ENCODE assay signal across 8 mouse cellular contexts in the genomic region with DNA sequence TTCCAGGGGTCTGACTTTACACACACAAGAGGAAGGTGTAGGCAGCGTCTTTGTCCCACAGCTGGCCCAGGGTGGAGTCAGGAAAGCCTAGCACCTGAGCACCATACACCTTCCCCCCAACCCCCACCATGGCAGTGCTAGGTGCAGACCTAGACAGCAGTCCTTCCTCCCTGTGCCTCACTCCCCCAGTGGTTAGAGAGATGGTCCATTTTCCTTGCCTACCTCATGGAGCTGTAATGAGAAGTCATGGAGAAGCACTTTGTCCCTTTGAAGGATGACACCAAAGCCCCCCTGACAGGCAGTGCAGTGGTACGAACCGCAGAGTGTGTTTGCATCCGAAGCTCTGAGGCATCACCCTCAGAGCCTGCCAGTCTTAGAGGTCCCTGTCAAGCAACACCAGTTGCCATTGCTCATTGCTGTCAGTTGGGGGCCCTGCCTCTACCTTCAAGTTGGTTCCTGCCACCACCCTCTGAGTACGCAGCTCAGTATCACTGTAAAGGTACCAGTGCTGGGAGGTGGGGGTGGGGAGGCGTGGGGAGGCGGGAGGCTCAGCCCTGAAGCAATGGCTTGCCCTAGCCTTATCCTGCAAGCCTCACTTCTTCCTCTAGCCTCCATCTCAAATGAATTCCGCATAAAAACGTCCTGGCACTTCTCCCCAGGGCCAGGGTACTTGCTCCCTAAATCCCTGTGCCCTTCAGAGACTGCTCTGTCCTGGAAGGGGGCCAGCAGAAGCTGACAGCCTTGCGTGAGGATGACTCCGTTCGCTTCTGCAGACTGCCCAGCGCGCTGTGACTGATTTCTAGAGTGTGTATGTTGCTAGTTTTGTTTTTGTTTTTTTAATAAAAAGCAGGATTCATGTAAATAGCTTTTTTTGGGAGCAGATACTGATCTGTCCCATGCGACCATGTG. TPM values are rescaled to one million over a fixed set of nuclear protein-coding genes. Genes with fewer than 3 reads are reported as not detected.
DNase-seq lines count a peak whose midpoint lies in the region; ATAC-seq and TF ChIP-seq lines count a peak whose summit lies in the region.

No protein-coding gene starts in this region.

- peak; percentile 19 for TF ChIP-seq RAD21 in CH12.LX (IDR thresholded peaks at IDR 0.05; ENCODE audit: low read depth, low read length)

- H3K4me2 ChIP-seq in CH12.LX (ENCODE audit: insufficient read depth, low read depth, poor library complexity, severe bottlenecking) = peak overlapping the region; percentile 75
- H3K4me2 ChIP-seq in heart, embryonic 13.5 days = peak overlapping the region; percentile 89
- peak overlapping the region; percentile 91 for H3K4me2 ChIP-seq in limb, embryonic 11.5 days (ENCODE audit: low read depth, severe bottlenecking)
- H3K4me2 ChIP-seq in myocyte (ENCODE audit: low read depth) = no peak overlapping the region

- peak overlapping the region; percentile 33 for H3K9ac ChIP-seq in heart, adult 2 months (ENCODE audit: low read depth, low read length)
- peak overlapping the region; percentile 51 for H3K9ac ChIP-seq in CH12.LX (ENCODE audit: insufficient read depth, low read depth)
- peak overlapping the region; percentile 85 for H3K9ac ChIP-seq in heart, embryonic 13.5 days
- H3K9ac ChIP-seq in limb, embryonic 11.5 days (ENCODE audit: low read length) = peak overlapping the region; percentile 45

- no peak for TF ChIP-seq EP300 in heart, adult 2 months (IDR thresholded peaks at IDR 0.05; ENCODE audit: insufficient read depth, low read depth, low read length)
- no peak for TF ChIP-seq EP300 in CH12.LX (IDR thresholded peaks at IDR 0.05; ENCODE audit: low read length)

- no peak for ATAC-seq in heart, embryonic 13.5 days (ENCODE audit: extremely low read depth, insufficient number of reproducible peaks, low FRiP score, low TSS enrichment)
- ATAC-seq in limb, embryonic 11.5 days (ENCODE audit: insufficient number of reproducible peaks, low FRiP score, low TSS enrichment, low read depth) = peak; percentile 46

- DNase-seq in heart, adult 2 months = no peak
- no peak for DNase-seq in heart, postnatal 25 days (ENCODE audit: low spot score)
- DNase-seq in CH12.LX (ENCODE audit: extremely low read depth) = peak; percentile 46
- peak; percentile 47 to 59 for DNase-seq in cerebellum, adult 18-20 months
- peak; percentile 38 for DNase-seq in limb, embryonic 11.5 days (ENCODE audit: low spot score)
- peak; percentile 53 for DNase-seq in thymus, postnatal 4 days

- TF ChIP-seq CTCF in heart, adult 2 months (IDR thresholded peaks at IDR 0.05) = no peak
- peak in 1 of 2 experiments; percentile 47; a peak in 2 of 4 replicates for TF ChIP-seq CTCF in CH12.LX (conservative IDR thresholded peaks at IDR 0.05 in 1 of 2, IDR thresholded peaks at IDR 0.05 in 1 of 2; ENCODE audit: low read depth in 2 of 2, low read length in 2 of 2)

- no peak overlapping the region for H3ac ChIP-seq in myocyte (ENCODE audit: control insufficient read depth, insufficient read length)

- no peaks in the 10 kb centered on the region for H3K79me2 ChIP-seq in heart, adult 2 months (replicated peaks; ENCODE audit: control insufficient read depth, insufficient read depth, low read length)
- H3K79me2 ChIP-seq in CH12.LX (replicated peaks; ENCODE audit: control insufficient read depth, extremely low read depth, insufficient read depth, poor library complexity, severe bottlenecking) (no peaks in the 10 kb centered on the region), myocyte (ENCODE audit: control insufficient read depth, insufficient read depth) (no peaks in the 10 kb centered on the region)

- TF ChIP-seq POLR2A in heart, adult 2 months (IDR thresholded peaks at IDR 0.05; ENCODE audit: insufficient read depth, low read depth, low read length) = no peak
- TF ChIP-seq POLR2A in CH12.LX (IDR thresholded peaks at IDR 0.05; ENCODE audit: low read depth, low read length) = no peak
- TF ChIP-seq POLR2A in myocyte (IDR thresholded peaks at IDR 0.05; ENCODE audit: insufficient read length, low read depth) = no peak

- H3K4me1 ChIP-seq in heart, adult 2 months (ENCODE audit: control insufficient read depth, insufficient read depth, low read length) = no peaks in the 10 kb centered on the region
- H3K4me1 ChIP-seq in CH12.LX (ENCODE audit: control insufficient read depth in 1 of 2, insufficient read depth in 2 of 2) = peaks cover 16 to 29% of the 10 kb centered on the region in 2 experiments
- peaks cover 22% of the 10 kb centered on the region for H3K4me1 ChIP-seq in heart, embryonic 13.5 days
- peaks cover 4% of the 10 kb centered on the region; the same call in 1 of the 2 replicates for H3K4me1 ChIP-seq in limb, embryonic 11.5 days (ENCODE audit: control insufficient read depth, insufficient read depth, low read length)

- in situ Hi-C loops in CH12.LX (cut with MboI; ENCODE audit: low pct_ligation_motif_present, low pct_unique_long_range_greater_than_20kb, low sequenced_read_pairs) = loop anchor here (5.0 kb wide), 1 partner anchor 34 kb away; no protein-coding TSS in a partner anchor

- no peaks in the 10 kb centered on the region for H3K36me3 ChIP-seq in heart, adult 2 months (ENCODE audit: control insufficient read depth, insufficient read depth, low read length)
- peaks cover 0 to 35% of the 10 kb centered on the region in 2 experiments for H3K36me3 ChIP-seq in CH12.LX (replicated peaks in 1 of 2; ENCODE audit: control insufficient read depth in 1 of 2, insufficient read depth in 1 of 2, low read length in 1 of 2)
- H3K36me3 ChIP-seq in heart, embryonic 13.5 days = peaks cover 35% of the 10 kb centered on the region
- H3K36me3 ChIP-seq in limb, embryonic 11.5 days (ENCODE audit: control insufficient read depth, insufficient read depth, low read length) = 0 out of 2 replicates have a peak, but pooled peaks cover 3% of the 10 kb centered on the region
- H3K36me3 ChIP-seq in myocyte (ENCODE audit: control insufficient read depth, insufficient read depth) = peaks cover 43% of the 10 kb centered on the region

- no peaks in the 10 kb centered on the region for H3K9me3 ChIP-seq in CH12.LX (replicated peaks; ENCODE audit: low read length)
- H3K9me3 ChIP-seq in heart, embryonic 13.5 days = no peaks in the 10 kb centered on the region
- no peaks in the 10 kb centered on the region for H3K9me3 ChIP-seq in limb, embryonic 11.5 days (ENCODE audit: control insufficient read depth, low read length)

- intact Hi-C loops in heart, adult 2 months (cut with DNase I) = loop anchor here (2.0 to 10.0 kb wide), 2 partner anchors 69 to 199 kb away; no protein-coding TSS in a partner anchor
- intact Hi-C loops in heart, postnatal 25 days (cut with DNase I) = loop anchor here (2.0 to 10.0 kb wide), 2 partner anchors 117 to 199 kb away; no protein-coding TSS in a partner anchor

- peak overlapping the region; percentile 73 for H3K4me3 ChIP-seq in heart, adult 2 months
- H3K4me3 ChIP-seq in CH12.LX (replicated peaks in 1 of 3; ENCODE audit: low read depth in 2 of 3, low read length in 2 of 3, poor library complexity in 1 of 3) (peak overlapping the region; percentile 20 to 72 (median 56)), myocyte (no peak overlapping the region)
- H3K4me3 ChIP-seq in heart, embryonic 13.5 days = peak overlapping the region; percentile 56
- H3K4me3 ChIP-seq in limb, embryonic 11.5 days (ENCODE audit: low read depth, low read length) = peak overlapping the region; percentile 44

- WGBS in heart, adult 2 months = 14% methylated on average over 15 of the region's 15 CpGs
- 8% methylated on average over 15 of the region's 15 CpGs for WGBS in heart, embryonic 13.5 days
- WGBS in limb, embryonic 11.5 days = 11% methylated on average over 15 of the region's 15 CpGs

- H3K27ac ChIP-seq in heart, adult 2 months = peak overlapping the region; percentile 83
- H3K27ac ChIP-seq in CH12.LX (ENCODE audit: insufficient read depth, low read depth) = 0 out of 2 replicates have a peak overlapping the region, but pooled peaks have one; percentile 17
- peak overlapping the region; percentile 94 for H3K27ac ChIP-seq in heart, embryonic 13.5 days (replicated peaks)
- H3K27ac ChIP-seq in limb, embryonic 11.5 days (replicated peaks; ENCODE audit: low read depth, low read length) = no peak overlapping the region

- H3K27me3 ChIP-seq in heart, adult 2 months (ENCODE audit: control insufficient read depth, insufficient read depth, low read length) = no peaks in the 10 kb centered on the region
- H3K27me3 ChIP-seq in CH12.LX (replicated peaks) = no peaks in the 10 kb centered on the region
- no peaks in the 10 kb centered on the region for H3K27me3 ChIP-seq in heart, embryonic 13.5 days (replicated peaks)
- no peaks in the 10 kb centered on the region for H3K27me3 ChIP-seq in limb, embryonic 11.5 days (ENCODE audit: control insufficient read depth, insufficient read depth, low read length)
- H3K27me3 ChIP-seq in myocyte (ENCODE audit: control insufficient read depth, insufficient read depth, insufficient read length) = no peaks in the 10 kb centered on the region

- dilution Hi-C loops in CH12.LX (cut with MboI; ENCODE audit: extremely low pct_ligation_motif_present, extremely low pct_unique_long_range_greater_than_20kb, low sequenced_read_pairs) = no loop called here

RNA-seq across cellular contexts. Expression of gene Tex22, which starts 0.6 kb away (rescaled TPM):
- under 1 TPM; 0.21 to 0.27 TPM for total RNA-seq in heart, adult 2 months (2021)
- 0.50 TPM in 1 of 2 replicates, not detected in the other for polyA plus RNA-seq in heart, adult 2 months (2012; rRNA removed)
- not detected for total RNA-seq in heart, postnatal 25 days (2021)
- total RNA-seq in CH12.LX (2012; rRNA removed) = 0.21 and 0.55 TPM in 2 replicates
- total RNA-seq in CH12.LX (2014; rRNA removed) = not detected in 2 replicates
- polyA plus RNA-seq in CH12.LX (2012; ENCODE audit: insufficient read length, low read depth) = not detected in 2 replicates
- not detected in 2 replicates for polyA plus RNA-seq in heart, embryonic 13.5 days (2015; fragmentation: Nextera tagmentation; extraction: Ambion mirVana)
- polyA plus RNA-seq in limb, embryonic 11.5 days (2014; fragmentation: Nextera tagmentation; extraction: Ambion mirVana) = 0.21 TPM in 1 of 2 replicates, not detected in the other
- 0.11 TPM for polyA plus RNA-seq in myocyte (2012; fragmentation: generic; extraction: Trizol)

RNA-seq across cellular contexts. Expression of gene Mta1, which starts 24.4 kb away (rescaled TPM):
- total RNA-seq in heart, adult 2 months (2021) = 10 to 100 TPM; 44.8 to 54.8 TPM
- polyA plus RNA-seq in heart, adult 2 months (2012; rRNA removed) = 35.4 and 42.4 TPM in 2 replicates
- 10 to 100 TPM; 48.4 to 49.3 TPM for total RNA-seq in heart, postnatal 25 days (2021)
- 29.5 and 39.4 TPM in 2 replicates for total RNA-seq in CH12.LX (2012; rRNA removed)
- 11.5 and 12.7 TPM in 2 replicates for total RNA-seq in CH12.LX (2014; rRNA removed)
- 68.6 and 76.7 TPM in 2 replicates for polyA plus RNA-seq in CH12.LX (2012; ENCODE audit: insufficient read length, low read depth)
- polyA plus RNA-seq in heart, embryonic 13.5 days (2015; fragmentation: Nextera tagmentation; extraction: Ambion mirVana) = 11.2 and 11.9 TPM in 2 replicates
- 24.2 and 26.4 TPM in 2 replicates for polyA plus RNA-seq in limb, embryonic 11.5 days (2014; fragmentation: Nextera tagmentation; extraction: Ambion mirVana)
- polyA plus RNA-seq in myocyte (2012; fragmentation: generic; extraction: Trizol) = 101 TPM

RNA-seq across cellular contexts. Expression of gene Pacs2, which starts 59.4 kb away (rescaled TPM):
- total RNA-seq in heart, adult 2 months (2021) = 10 to 100 TPM; 34.9 to 37.5 TPM
- polyA plus RNA-seq in heart, adult 2 months (2012; rRNA removed) = 34.8 and 37.4 TPM in 2 replicates
- total RNA-seq in heart, postnatal 25 days (2021) = 10 to 100 TPM; 35.5 to 35.9 TPM
- total RNA-seq in CH12.LX (2012; rRNA removed) (6.5 and 7.1 TPM in 2 replicates), CH12.LX (2014; rRNA removed) (2.4 and 3.1 TPM in 2 replicates)
- polyA plus RNA-seq in CH12.LX (2012; ENCODE audit: insufficient read length, low read depth) (7.0 and 8.2 TPM in 2 replicates), myocyte (2012; fragmentation: generic; extraction: Trizol) (89.3 TPM)
- 7.0 and 7.7 TPM in 2 replicates for polyA plus RNA-seq in heart, embryonic 13.5 days (2015; fragmentation: Nextera tagmentation; extraction: Ambion mirVana)
- 11.7 and 13.5 TPM in 2 replicates for polyA plus RNA-seq in limb, embryonic 11.5 days (2014; fragmentation: Nextera tagmentation; extraction: Ambion mirVana)

Comparison
In these comparisons a context has a peak if more than half of its experiments do, and no peak if none do; other contexts are left out.
1. DNase-seq: peak in CH12.LX (single experiment), cerebellum, adult 18-20 months (2 of 2), limb, embryonic 11.5 days (single experiment) and thymus, postnatal 4 days (single experiment); none in heart, adult 2 months (0 of 2) and heart, postnatal 25 days (single experiment).
2. H3K9ac ChIP-seq: peak in every context shown above with its lines; median percentile 85 in heart, embryonic 13.5 days; 51 in CH12.LX; 45 in limb, embryonic 11.5 days; 33 in heart, adult 2 months.